Comparison of ENCODE assay signal across 8 mouse cellular contexts in the genomic region with DNA sequence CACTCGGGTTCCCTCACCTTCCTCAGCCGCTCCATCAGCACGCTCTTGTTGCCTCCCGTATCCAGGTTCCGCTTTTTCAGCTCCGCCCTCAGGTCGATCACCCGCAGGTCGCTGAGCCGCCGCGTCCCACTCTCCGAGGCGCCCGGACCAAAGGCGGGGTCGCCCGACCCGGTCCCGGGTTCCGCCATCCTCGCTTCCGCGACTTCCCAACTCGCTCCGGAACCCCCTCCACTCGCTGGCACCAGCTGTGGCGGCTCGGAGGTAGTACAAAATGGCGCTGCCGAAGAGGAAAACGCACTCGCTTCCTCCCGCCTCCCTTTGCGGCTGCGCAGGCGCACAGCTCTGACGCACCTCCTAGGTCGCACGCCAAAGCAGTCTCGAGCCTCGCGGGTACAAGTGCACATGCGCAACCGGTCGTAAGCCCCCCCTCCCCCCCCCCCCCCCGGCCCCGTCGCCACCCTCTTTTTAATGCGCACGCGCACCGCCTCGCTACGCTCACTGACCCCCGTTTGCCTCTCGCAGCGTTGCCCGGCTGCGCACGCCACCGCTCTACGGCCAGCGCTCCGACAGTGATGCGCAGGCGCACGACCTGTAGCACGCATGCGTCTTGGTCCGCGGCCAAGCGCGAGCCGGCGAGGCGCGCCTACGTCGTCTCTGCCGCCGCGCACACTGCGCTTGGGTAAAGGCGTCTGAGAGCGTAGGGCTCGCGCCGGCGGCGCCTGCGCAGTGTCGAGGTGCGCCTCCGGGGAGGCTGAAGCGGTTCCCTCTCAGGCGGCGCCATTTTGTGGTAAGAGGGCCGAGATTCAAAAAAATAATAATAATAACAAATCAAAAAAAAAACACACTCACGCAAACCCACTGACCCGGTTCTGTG. TPM values are rescaled to one million over a fixed set of nuclear protein-coding genes. Genes with fewer than 3 reads are reported as not detected.
A peak's percentile ranks its signal among the peaks of the same experiment; 100 is the strongest.
DNase-seq lines count a peak whose midpoint lies in the region; ATAC-seq and TF ChIP-seq lines count a peak whose summit lies in the region.

A gene (minus strand): TSS at position 329 of the 874 bp plus-strand sequence.
A gene (plus strand): TSS at position 569 of the 874 bp plus-strand sequence.

- peak within 1 kb of the TSS; percentile 100 for H3K27ac ChIP-seq in gastrocnemius, adult 2 months
- peak within 1 kb of the TSS; percentile 98 for H3K27ac ChIP-seq in hindbrain, postnatal 0 days
- H3K27ac ChIP-seq in left cerebral cortex, adult 2 months: peak within 1 kb of the TSS; percentile 99

- no peaks in the 10 kb centered on the region for H3K27me3 ChIP-seq in hindbrain, postnatal 0 days (ENCODE audit: insufficient read depth, low read length)

- H3K9me3 ChIP-seq in hindbrain, postnatal 0 days (ENCODE audit: low read length): no peaks in the 10 kb centered on the region

- no peak for TF ChIP-seq CTCF in gastrocnemius, adult 2 months (IDR thresholded peaks at IDR 0.05)
- peak; percentile 43 for TF ChIP-seq CTCF in hindbrain, postnatal 0 days (IDR thresholded peaks at IDR 0.05; ENCODE audit: low read depth)
- TF ChIP-seq CTCF in left cerebral cortex, adult 2 months (IDR thresholded peaks at IDR 0.05): peak; percentile 1

- H3K4me1 ChIP-seq in hindbrain, postnatal 0 days (ENCODE audit: insufficient read depth, low read length): peaks cover 18% of the 10 kb centered on the region

- H3K4me2 ChIP-seq in hindbrain, postnatal 0 days (ENCODE audit: low read depth, low read length): peak within 1 kb of the TSS; percentile 77

- DNase-seq in ZHBTc4 (ENCODE audit: low read depth, low spot score): peak; percentile 100
- DNase-seq in gastrocnemius, adult 2 months: peak; percentile 100
- DNase-seq in hindbrain, postnatal 0 days (ENCODE audit: low spot score): peak; percentile 100
- peak; percentile 100 for DNase-seq in left cerebral cortex, adult 2 months (ENCODE audit: extremely low spot score in 1 of 2, low spot score in 2 of 2)
- DNase-seq in right cerebral cortex, adult 2 months (ENCODE audit: low spot score in 2 of 2): peak; percentile 98 to 99
- peak; percentile 99 for DNase-seq in urinary bladder, postnatal 14 days (ENCODE audit: low spot score)

- H3K36me3 ChIP-seq in hindbrain, postnatal 0 days (ENCODE audit: insufficient read depth, low read length): peaks cover 25% of the 10 kb centered on the region

- peak; percentile 76 for ATAC-seq in common myeloid progenitor, adult 5-6 weeks (replicated peaks; ENCODE audit: low read depth, poor library complexity, severe bottlenecking)
- ATAC-seq in hindbrain, postnatal 0 days: peak; percentile 95
- ATAC-seq in megakaryocyte, adult 5-6 weeks (ENCODE audit: poor library complexity, severe bottlenecking): peak; percentile 74

- intact Hi-C loops in gastrocnemius, adult 2 months (cut with DNase I): no loop called here
- intact Hi-C loops in left cerebral cortex, adult 2 months (cut with DNase I): loop anchor here (2.0 to 5.0 kb wide), 2 partner anchors 24 to 83 kb away; a partner anchor contains a TSS

- under 1% methylated on average over 89 of the region's 101 CpGs for WGBS in hindbrain, postnatal 0 days

- H3K4me3 ChIP-seq in gastrocnemius, adult 2 months: peak within 1 kb of the TSS; percentile 88
- peak within 1 kb of the TSS; percentile 91 for H3K4me3 ChIP-seq in hindbrain, postnatal 0 days (ENCODE audit: low read length)
- H3K4me3 ChIP-seq in left cerebral cortex, adult 2 months: peak within 1 kb of the TSS; percentile 94

- H3K9ac ChIP-seq in hindbrain, postnatal 0 days (replicated peaks; ENCODE audit: low read length): peak within 1 kb of the TSS; percentile 93

RNA-seq across cellular contexts. Expression of the first gene that starts in this region (rescaled TPM):
- total RNA-seq in common myeloid progenitor, adult 5-6 weeks (2017): 94.8 and 99.4 TPM in 2 replicates
- total RNA-seq in gastrocnemius, adult 2 months (2021): 10 to 100 TPM; 38.5 to 41.1 TPM
- 34.1 and 45.2 TPM in 2 replicates for total RNA-seq in hindbrain, postnatal 0 days (2014; rRNA removed)
- 48.4 and 52.5 TPM in 2 replicates for polyA plus RNA-seq in hindbrain, postnatal 0 days (2015; fragmentation: Nextera tagmentation; extraction: Ambion mirVana)
- total RNA-seq in left cerebral cortex, adult 2 months (2021): 100 to 1,000 TPM; 133 to 148 TPM
- 54.5 and 68.8 TPM in 2 replicates for total RNA-seq in megakaryocyte, adult 5-6 weeks (2015)
- total RNA-seq in megakaryocyte, adult 5-6 weeks (2017): 78.1 and 92.6 TPM in 2 replicates

RNA-seq across cellular contexts. Expression of the second gene that starts in this region (rescaled TPM):
- total RNA-seq in common myeloid progenitor, adult 5-6 weeks (2017): 75.0 and 81.6 TPM in 2 replicates
- 10 to 100 TPM; 43.0 to 46.7 TPM for total RNA-seq in gastrocnemius, adult 2 months (2021)
- total RNA-seq in hindbrain, postnatal 0 days (2014; rRNA removed): 40.8 and 47.0 TPM in 2 replicates
- polyA plus RNA-seq in hindbrain, postnatal 0 days (2015; fragmentation: Nextera tagmentation; extraction: Ambion mirVana): 71.7 and 85.0 TPM in 2 replicates
- total RNA-seq in left cerebral cortex, adult 2 months (2021): 100 to 1,000 TPM; 160 to 168 TPM
- total RNA-seq in megakaryocyte, adult 5-6 weeks (2015): 53.5 and 59.6 TPM in 2 replicates
- 65.8 and 76.1 TPM in 2 replicates for total RNA-seq in megakaryocyte, adult 5-6 weeks (2017)

Comparison
In these comparisons a context has a peak if more than half of its experiments do, and no peak if none do; other contexts are left out.
1. Peak in every context shown above with its lines: DNase-seq, ATAC-seq, H3K4me3 ChIP-seq and H3K27ac ChIP-seq.